Mouse (Mus musculus): ENCODE measurements around the gene Grid1. TPM values are rescaled to one million over a fixed set of nuclear protein-coding genes. Genes with fewer than 3 reads are reported as not detected.

The Grid1 gene
- total and polyA plus RNA-seq, 2 experiments: 0.46 to 0.55 TPM

GRCm38 (mm10) chr14:35135056-35135455 is 315.1 kb downstream of the Grid1 start:
- Histone ChIP-seq H3K4me3 (ENCODE audit: insufficient read depth, low read depth, low read length) (no peak overlapping the region), H3K79me2 (ENCODE audit: control insufficient read depth, insufficient read depth, low read length) (no peaks in the 10 kb centered on the region), H3K36me3 (ENCODE audit: control insufficient read depth, insufficient read depth, low read length) (no peaks in the 10 kb centered on the region), H3K4me1 (ENCODE audit: control insufficient read depth, insufficient read depth, low read length) (no peaks in the 10 kb centered on the region), H3K27ac (replicated peaks; ENCODE audit: insufficient read depth, low read depth, low read length) (no peak overlapping the region), H3K9ac (ENCODE audit: low read depth, low read length) (no peak overlapping the region), H3K27me3 (ENCODE audit: control insufficient read depth, insufficient read depth, low read length) (no peaks in the 10 kb centered on the region)
- peak; percentile 48 for DNase-seq (ENCODE audit: extremely low read depth, low read depth, low spot score)
- 62% methylated on average over 2 of the region's 2 CpGs for WGBS
- TF ChIP-seq POLR2A (IDR thresholded peaks at IDR 0.05; ENCODE audit: extremely low read depth, insufficient read depth, low read length): no peak
- no peak for TF ChIP-seq CTCF (IDR thresholded peaks at IDR 0.05; ENCODE audit: low read depth, low read length)

- no peak overlapping the region for H3K4me3 ChIP-seq (ENCODE audit: insufficient read depth, low read depth, low read length)
- H3K79me2 ChIP-seq (ENCODE audit: control insufficient read depth, insufficient read depth, low read length): no peaks in the 10 kb centered on the region
- no peaks in the 10 kb centered on the region for H3K27me3 ChIP-seq (ENCODE audit: control insufficient read depth, insufficient read depth, low read length)
- no peak for DNase-seq (ENCODE audit: extremely low read depth, low read depth, low spot score)
- H3K9ac ChIP-seq (ENCODE audit: low read depth, low read length): no peak overlapping the region
- 83% methylated on average over 7 of the region's 7 CpGs for WGBS
- H3K27ac ChIP-seq (replicated peaks; ENCODE audit: insufficient read depth, low read depth, low read length): no peak overlapping the region
- TF ChIP-seq CTCF (IDR thresholded peaks at IDR 0.05; ENCODE audit: low read depth, low read length) (no peak), POLR2A (IDR thresholded peaks at IDR 0.05; ENCODE audit: extremely low read depth, insufficient read depth, low read length) (no peak)
- no peaks in the 10 kb centered on the region for H3K4me1 ChIP-seq (ENCODE audit: control insufficient read depth, insufficient read depth, low read length)
- H3K36me3 ChIP-seq (ENCODE audit: control insufficient read depth, insufficient read depth, low read length): no peaks in the 10 kb centered on the region
Observed at GRCm38 (mm10) chr14:35138069-35138468, 318.2 kb downstream of the Grid1 start.

GRCm38 (mm10) chr14:35139824-35140223 is 319.9 kb downstream of the Grid1 start:
- no peaks in the 10 kb centered on the region for H3K36me3 ChIP-seq (ENCODE audit: control insufficient read depth, insufficient read depth, low read length)
- H3K79me2 ChIP-seq (ENCODE audit: control insufficient read depth, insufficient read depth, low read length): no peaks in the 10 kb centered on the region
- H3K4me3 ChIP-seq (ENCODE audit: insufficient read depth, low read depth, low read length): no peak overlapping the region
- WGBS: 83% methylated on average over 7 of the region's 7 CpGs
- DNase-seq (ENCODE audit: extremely low read depth, low read depth, low spot score): no peak
- H3K9ac ChIP-seq (ENCODE audit: low read depth, low read length): no peak overlapping the region
- H3K27ac ChIP-seq (replicated peaks; ENCODE audit: insufficient read depth, low read depth, low read length): no peak overlapping the region
- no peaks in the 10 kb centered on the region; the same call in 1 of the 2 replicates for H3K4me1 ChIP-seq (ENCODE audit: control insufficient read depth, insufficient read depth, low read length)
- TF ChIP-seq CTCF (IDR thresholded peaks at IDR 0.05; ENCODE audit: low read depth, low read length): no peak
- TF ChIP-seq POLR2A (IDR thresholded peaks at IDR 0.05; ENCODE audit: extremely low read depth, insufficient read depth, low read length): no peak
- no peaks in the 10 kb centered on the region for H3K27me3 ChIP-seq (ENCODE audit: control insufficient read depth, insufficient read depth, low read length)

- no peak overlapping the region for H3K4me3 ChIP-seq (ENCODE audit: insufficient read depth, low read depth, low read length)
- H3K27me3 ChIP-seq (ENCODE audit: control insufficient read depth, insufficient read depth, low read length): no peaks in the 10 kb centered on the region
- H3K4me1 ChIP-seq (ENCODE audit: control insufficient read depth, insufficient read depth, low read length): peaks cover 12% of the 10 kb centered on the region
- H3K36me3 ChIP-seq (ENCODE audit: control insufficient read depth, insufficient read depth, low read length): no peaks in the 10 kb centered on the region
- H3K27ac ChIP-seq (replicated peaks; ENCODE audit: insufficient read depth, low read depth, low read length): no peak overlapping the region
- H3K9ac ChIP-seq (ENCODE audit: low read depth, low read length): no peak overlapping the region
- TF ChIP-seq POLR2A (IDR thresholded peaks at IDR 0.05; ENCODE audit: extremely low read depth, insufficient read depth, low read length) (no peak), CTCF (IDR thresholded peaks at IDR 0.05; ENCODE audit: low read depth, low read length) (no peak)
- WGBS: 90% methylated on average over 3 of the region's 3 CpGs
- no peak for DNase-seq (ENCODE audit: extremely low read depth, low read depth, low spot score)
- H3K79me2 ChIP-seq (ENCODE audit: control insufficient read depth, insufficient read depth, low read length): no peaks in the 10 kb centered on the region
Observed at GRCm38 (mm10) chr14:35152450-35152849, 332.5 kb downstream of the Grid1 start.

GRCm38 (mm10) chr14:35153701-35154277 is 333.9 kb downstream of the Grid1 start:
- peak; percentile 9 for DNase-seq (ENCODE audit: extremely low read depth, low read depth, low spot score)
- Histone ChIP-seq H3K27ac (replicated peaks; ENCODE audit: insufficient read depth, low read depth, low read length) (peak overlapping the region; percentile 92), H3K4me1 (ENCODE audit: control insufficient read depth, insufficient read depth, low read length) (peaks cover 12% of the 10 kb centered on the region), H3K4me3 (ENCODE audit: insufficient read depth, low read depth, low read length) (no peak overlapping the region), H3K9ac (ENCODE audit: low read depth, low read length) (no peak overlapping the region), H3K79me2 (ENCODE audit: control insufficient read depth, insufficient read depth, low read length) (no peaks in the 10 kb centered on the region), H3K36me3 (ENCODE audit: control insufficient read depth, insufficient read depth, low read length) (no peaks in the 10 kb centered on the region), H3K27me3 (ENCODE audit: control insufficient read depth, insufficient read depth, low read length) (no peaks in the 10 kb centered on the region)
- WGBS: 72% methylated on average over 3 of the region's 3 CpGs
- no peak for TF ChIP-seq CTCF (IDR thresholded peaks at IDR 0.05; ENCODE audit: low read depth, low read length)
- no peak for TF ChIP-seq POLR2A (IDR thresholded peaks at IDR 0.05; ENCODE audit: extremely low read depth, insufficient read depth, low read length)

- Histone ChIP-seq H3K4me3 (ENCODE audit: insufficient read depth, low read depth, low read length) (no peak overlapping the region), H3K4me1 (ENCODE audit: control insufficient read depth, insufficient read depth, low read length) (peaks cover 12% of the 10 kb centered on the region), H3K9ac (ENCODE audit: low read depth, low read length) (no peak overlapping the region), H3K27me3 (ENCODE audit: control insufficient read depth, insufficient read depth, low read length) (no peaks in the 10 kb centered on the region), H3K36me3 (ENCODE audit: control insufficient read depth, insufficient read depth, low read length) (no peaks in the 10 kb centered on the region), H3K27ac (replicated peaks; ENCODE audit: insufficient read depth, low read depth, low read length) (peak overlapping the region; percentile 92), H3K79me2 (ENCODE audit: control insufficient read depth, insufficient read depth, low read length) (no peaks in the 10 kb centered on the region)
- peak; percentile 98 for DNase-seq (ENCODE audit: extremely low read depth, low read depth, low spot score)
- no peak for TF ChIP-seq POLR2A (IDR thresholded peaks at IDR 0.05; ENCODE audit: extremely low read depth, insufficient read depth, low read length)
- TF ChIP-seq CTCF (IDR thresholded peaks at IDR 0.05; ENCODE audit: low read depth, low read length): no peak
- WGBS: 18% methylated on average over 3 of the region's 3 CpGs
Observed at GRCm38 (mm10) chr14:35154364-35154763, 334.5 kb downstream of the Grid1 start.
